Mouse (Mus musculus) embryonic facial prominence, embryonic 15.5 days (tissue): ENCODE measurements around the gene Polk. TPM values are rescaled to one million over a fixed set of nuclear protein-coding genes. Genes with fewer than 3 reads are reported as not detected.

ENCODE experiments used
- ATAC-seq: fragments of 200-750 bp; cut with Nextera tagmentation; 2 replicates; pipeline ENCODE4 v1.8.0; 2017; ENCODE audit warnings: low read depth, moderate TSS enrichment; ENCODE audit not compliant: insufficient number of reproducible peaks, low FRiP score, low TSS enrichment
- H3K27ac ChIP-seq: fragments of 300-500 bp; sonication (generic); replicated peaks from 2 replicates; pipeline ENCODE4 v1.5.1; 2015; ENCODE audit warnings: mild to moderate bottlenecking, inconsistent platforms
- H3K27me3 ChIP-seq: fragments of 300-500 bp; sonication (generic); 2 replicates; pipeline ENCODE4 v1.6.1; 2015; ENCODE audit warnings: inconsistent platforms
- H3K36me3 ChIP-seq: fragments of 300-500 bp; sonication (generic); 2 replicates; pipeline ENCODE4 v1.6.1; 2015; ENCODE audit warnings: mild to moderate bottlenecking, inconsistent platforms
- H3K4me1 ChIP-seq: fragments of 300-500 bp; sonication (generic); 2 replicates; pipeline ENCODE4 v1.6.1; 2015; ENCODE audit warnings: inconsistent platforms
- H3K4me2 ChIP-seq: fragments of 300-500 bp; sonication (generic); replicated peaks from 2 replicates; pipeline ENCODE4 v1.6.1; 2015; ENCODE audit warnings: mild to moderate bottlenecking, inconsistent platforms
- H3K4me3 ChIP-seq: fragments of 300-500 bp; sonication (generic); replicated peaks from 2 replicates; pipeline ENCODE4 v1.5.1; 2015; ENCODE audit warnings: mild to moderate bottlenecking, inconsistent platforms
- H3K9ac ChIP-seq: fragments of 300-500 bp; sonication (generic); 2 replicates; pipeline ENCODE4 v1.6.1; 2015; ENCODE audit warnings: inconsistent platforms
- H3K9me3 ChIP-seq: fragments of 300-500 bp; sonication (generic); replicated peaks from 2 replicates; pipeline ENCODE4 v1.6.1; 2016; ENCODE audit warnings: inconsistent platforms
- WGBS: fragments of 180-500 bp; shearing (Covaris S2); methylation state at CpG from one replicate; pipeline ENCODE4 v1.1.7; 2015; 5-methylcytosine and 5-hydroxymethylcytosine counted together
- polyA plus RNA-seq: library from polyadenylated mRNA; unstranded; fragments of >200 nt; fragmentation: Nextera tagmentation; extraction: Ambion mirVana; gene quantifications from 2 replicates; pipeline ENCODE4 v1.2.1, GENCODE M21; 2015

Gene Polk
- 11.3 and 13.3 TPM in 2 replicates for polyA plus RNA-seq

- H3K27ac ChIP-seq: peak within 1 kb of the TSS; percentile 91
- ATAC-seq: peak; percentile 99
- peak within 1 kb of the TSS; percentile 87 for H3K9ac ChIP-seq
- peaks cover 8% of the 10 kb centered on the region for H3K4me1 ChIP-seq
- no peaks in the 10 kb centered on the region for H3K36me3 ChIP-seq
- no peaks in the 10 kb centered on the region for H3K27me3 ChIP-seq
- WGBS: under 1% methylated on average over 47 of the region's 50 CpGs
- peak within 1 kb of the TSS; percentile 69 for H3K4me2 ChIP-seq
- peak within 1 kb of the TSS; percentile 97 for H3K4me3 ChIP-seq
- no peaks in the 10 kb centered on the region for H3K9me3 ChIP-seq
These were observed at the start of gene Polk, which contains the start of gene Col4a3bp for GRCm38 (mm10) chr13:96542081-96542889. Gene Polk, minus strand, starts transcription at chr13:96542579. Gene Col4a3bp, plus strand, starts transcription at chr13:96542618.

GRCm38 (mm10) chr13:96588642-96589041 lies 46.3 kb upstream of the Polk start:
- 0 out of 2 replicates have a peak, but pooled peaks have one; percentile 24 for ATAC-seq
- 35% methylated on average over 1 of the region's 1 CpGs for WGBS
- Histone ChIP-seq H3K9ac (no peak overlapping the region), H3K27ac (0 out of 2 replicates have a peak overlapping the region, but pooled peaks have one; percentile 67), H3K27me3 (no peaks in the 10 kb centered on the region), H3K4me3 (no peak overlapping the region), H3K9me3 (no peaks in the 10 kb centered on the region), H3K36me3 (no peaks in the 10 kb centered on the region), H3K4me1 (peaks cover 13% of the 10 kb centered on the region), H3K4me2 (no peak overlapping the region)

GRCm38 (mm10) chr13:96586540-96586939 lies 44.2 kb upstream of the Polk start:
- no peaks in the 10 kb centered on the region for H3K36me3 ChIP-seq
- H3K9me3 ChIP-seq: no peaks in the 10 kb centered on the region
- H3K4me2 ChIP-seq: no peak overlapping the region
- no peak overlapping the region for H3K9ac ChIP-seq
- no peak overlapping the region for H3K27ac ChIP-seq
- 89% methylated on average over 5 of the region's 5 CpGs for WGBS
- H3K27me3 ChIP-seq: no peaks in the 10 kb centered on the region
- H3K4me1 ChIP-seq: peaks cover 13% of the 10 kb centered on the region
- ATAC-seq: no peak
- H3K4me3 ChIP-seq: no peak overlapping the region

- Histone ChIP-seq H3K9me3 (no peaks in the 10 kb centered on the region), H3K9ac (no peak overlapping the region), H3K36me3 (no peaks in the 10 kb centered on the region), H3K4me2 (no peak overlapping the region), H3K27ac (no peak overlapping the region), H3K4me3 (no peak overlapping the region), H3K4me1 (peaks cover 11% of the 10 kb centered on the region), H3K27me3 (no peaks in the 10 kb centered on the region)
- WGBS: 90% methylated on average over 2 of the region's 2 CpGs
- ATAC-seq: no peak
These were observed 41.8 kb upstream of the Polk start for GRCm38 (mm10) chr13:96584201-96584600.

GRCm38 (mm10) chr13:96579979-96580378 lies 37.6 kb upstream of the Polk start:
- Histone ChIP-seq H3K4me3 (no peak overlapping the region), H3K27ac (peak overlapping the region; percentile 77), H3K36me3 (no peaks in the 10 kb centered on the region), H3K4me2 (no peak overlapping the region), H3K4me1 (0 out of 2 replicates have a peak, but pooled peaks cover 7% of the 10 kb centered on the region), H3K9ac (no peak overlapping the region), H3K9me3 (no peaks in the 10 kb centered on the region), H3K27me3 (no peaks in the 10 kb centered on the region)
- WGBS: 43% methylated on average over 1 of the region's 1 CpGs
- 0 out of 2 replicates have a peak, but pooled peaks have one; percentile 54 for ATAC-seq

- Histone ChIP-seq H3K9me3 (no peaks in the 10 kb centered on the region), H3K9ac (no peak overlapping the region), H3K4me1 (0 out of 2 replicates have a peak, but pooled peaks cover 7% of the 10 kb centered on the region), H3K27ac (no peak overlapping the region), H3K4me2 (no peak overlapping the region), H3K36me3 (no peaks in the 10 kb centered on the region), H3K4me3 (no peak overlapping the region), H3K27me3 (no peaks in the 10 kb centered on the region)
- 67% methylated on average over 2 of the region's 2 CpGs for WGBS
- ATAC-seq: no peak
These were observed 36.7 kb upstream of the Polk start for GRCm38 (mm10) chr13:96579104-96579503.

- ATAC-seq: no peak
- no peak overlapping the region for H3K4me2 ChIP-seq
- H3K4me1 ChIP-seq: peaks cover 3% of the 10 kb centered on the region; the same call in 1 of the 2 replicates
- WGBS: 68% methylated on average over 2 of the region's 2 CpGs
- H3K9ac ChIP-seq: no peak overlapping the region
- no peaks in the 10 kb centered on the region for H3K9me3 ChIP-seq
- H3K36me3 ChIP-seq: peaks cover 6% of the 10 kb centered on the region; the same call in 1 of the 2 replicates
- H3K27me3 ChIP-seq: no peaks in the 10 kb centered on the region
- H3K27ac ChIP-seq: no peak overlapping the region
- no peak overlapping the region for H3K4me3 ChIP-seq
These were observed 31.8 kb upstream of the Polk start for GRCm38 (mm10) chr13:96574170-96574569.

- Histone ChIP-seq H3K4me3 (no peak overlapping the region), H3K36me3 (peaks cover 6% of the 10 kb centered on the region; the same call in 1 of the 2 replicates), H3K9ac (no peak overlapping the region), H3K9me3 (no peaks in the 10 kb centered on the region), H3K4me1 (no peaks in the 10 kb centered on the region; the same call in 1 of the 2 replicates), H3K27ac (no peak overlapping the region), H3K4me2 (no peak overlapping the region), H3K27me3 (no peaks in the 10 kb centered on the region)
- no peak for ATAC-seq
- 65% methylated on average over 6 of the region's 6 CpGs for WGBS
These were observed 28.6 kb upstream of the Polk start for GRCm38 (mm10) chr13:96571016-96571361.

GRCm38 (mm10) chr13:96570313-96571015 lies 28.1 kb upstream of the Polk start:
- H3K4me1 ChIP-seq: no peaks in the 10 kb centered on the region; the same call in 1 of the 2 replicates
- 55% methylated on average over 10 of the region's 10 CpGs for WGBS
- no peak for ATAC-seq
- H3K4me3 ChIP-seq: no peak overlapping the region
- peaks cover 6% of the 10 kb centered on the region; the same call in 1 of the 2 replicates for H3K36me3 ChIP-seq
- no peak overlapping the region for H3K9ac ChIP-seq
- H3K4me2 ChIP-seq: no peak overlapping the region
- no peak overlapping the region for H3K27ac ChIP-seq
- H3K9me3 ChIP-seq: no peaks in the 10 kb centered on the region
- no peaks in the 10 kb centered on the region for H3K27me3 ChIP-seq

- H3K4me3 ChIP-seq: no peak overlapping the region
- ATAC-seq: no peak
- no peak overlapping the region for H3K4me2 ChIP-seq
- H3K27ac ChIP-seq: no peak overlapping the region
- no peaks in the 10 kb centered on the region; the same call in 1 of the 2 replicates for H3K4me1 ChIP-seq
- H3K9me3 ChIP-seq: no peaks in the 10 kb centered on the region
- H3K36me3 ChIP-seq: peaks cover 3% of the 10 kb centered on the region; the same call in 1 of the 2 replicates
- H3K9ac ChIP-seq: no peak overlapping the region
- H3K27me3 ChIP-seq: no peaks in the 10 kb centered on the region
- WGBS: 69% methylated on average over 6 of the region's 6 CpGs
These were observed 25.6 kb upstream of the Polk start for GRCm38 (mm10) chr13:96567977-96568376.

- no peaks in the 10 kb centered on the region for H3K27me3 ChIP-seq
- H3K9ac ChIP-seq: no peak overlapping the region
- no peak overlapping the region for H3K4me2 ChIP-seq
- no peaks in the 10 kb centered on the region for H3K9me3 ChIP-seq
- H3K4me3 ChIP-seq: no peak overlapping the region
- H3K36me3 ChIP-seq: 0 out of 2 replicates have a peak, but pooled peaks cover 3% of the 10 kb centered on the region
- ATAC-seq: no peak
- H3K27ac ChIP-seq: no peak overlapping the region
- peaks cover 6% of the 10 kb centered on the region for H3K4me1 ChIP-seq
- 94% methylated on average over 3 of the region's 3 CpGs for WGBS
These were observed 12.7 kb upstream of the Polk start for GRCm38 (mm10) chr13:96555099-96555498.
